Mouse (Mus musculus): ENCODE results near the gene 2900026A02Rik.

DNA sequence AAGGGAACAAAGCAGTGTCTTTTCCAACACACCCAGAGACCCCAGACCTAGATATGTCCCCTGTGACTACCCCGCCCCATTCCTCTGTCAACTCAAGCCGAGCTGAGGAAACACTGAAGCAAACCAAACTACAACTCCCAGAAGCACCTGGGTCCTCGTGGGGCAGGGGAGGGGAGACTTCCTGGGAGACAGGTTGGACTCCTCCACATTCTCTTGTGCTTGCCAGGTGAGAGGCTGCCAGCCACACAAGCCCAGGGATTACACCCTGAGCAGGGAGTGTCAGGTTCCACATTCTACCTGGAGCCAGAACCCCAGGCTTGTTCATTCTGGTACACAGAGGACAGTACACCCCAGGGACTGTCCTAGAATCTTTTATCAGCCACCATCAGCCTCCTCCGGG is 2.9 kb upstream of the 2900026A02Rik start:
- TF ChIP-seq ZNF384 (IDR thresholded peaks at IDR 0.05; ENCODE audit: low read depth, low read length) (no peak), HCFC1 (IDR thresholded peaks at IDR 0.05; ENCODE audit: borderline replicate concordance, insufficient read depth, low read length) (peak; percentile 86)

Data from ES-E14 (cell line).